Mouse (Mus musculus) liver, embryonic 11.5 days (tissue): ENCODE results near the gene Wdr47. TPM values are rescaled to one million over a fixed set of nuclear protein-coding genes. Genes with fewer than 3 reads are reported as not detected.
"Not testable (repeated sequence)": the region's sequence is repeated elsewhere in the genome, so short reads cannot be mapped to it uniquely, and the experiment has no call there.

Experiments
- ATAC-seq: fragments of 200-750 bp; cut with Nextera tagmentation; replicated peaks from 2 replicates; pipeline ENCODE4 v1.8.0; 2017; ENCODE audit warnings: moderate number of reproducible peaks, mild to moderate bottlenecking, moderate TSS enrichment, moderate library complexity; ENCODE audit not compliant: low FRiP score
- DNase-seq: peaks from one replicate; pipeline ENCODE4 v3.0.0-alpha.2; 2017; ENCODE audit warnings: low spot score
- H3K27ac ChIP-seq: fragments of 300-500 bp; sonication (generic); 2 replicates; pipeline ENCODE4 v1.5.1; 2014; ENCODE audit warnings: mild to moderate bottlenecking, low read depth, low read length, control low read depth
- H3K27me3 ChIP-seq: fragments of 300-500 bp; sonication (generic); replicated peaks from 2 replicates; pipeline ENCODE4 v1.6.1; 2014; ENCODE audit warnings: low read length, mixed read lengths; ENCODE audit not compliant: control insufficient read depth, insufficient read depth
- H3K36me3 ChIP-seq: fragments of 300-500 bp; sonication (generic); 2 replicates; pipeline ENCODE4 v1.6.1; 2014; ENCODE audit warnings: mild to moderate bottlenecking, low read length, moderate library complexity, mixed read lengths; ENCODE audit not compliant: control insufficient read depth, insufficient read depth
- H3K4me1 ChIP-seq: fragments of 300-500 bp; sonication (generic); replicated peaks from 2 replicates; pipeline ENCODE4 v1.6.1; 2014; ENCODE audit warnings: low read length, mixed read lengths; ENCODE audit not compliant: control insufficient read depth, insufficient read depth
- H3K4me2 ChIP-seq: fragments of 300-500 bp; sonication (generic); 2 replicates; pipeline ENCODE4 v1.6.1; 2014; ENCODE audit warnings: mild to moderate bottlenecking, control low read depth, moderate library complexity
- H3K4me3 ChIP-seq: fragments of 300-500 bp; sonication (generic); 2 replicates; pipeline ENCODE4 v1.5.1; 2014; ENCODE audit warnings: low read depth, low read length, control low read depth
- H3K9ac ChIP-seq: fragments of 300-500 bp; sonication (generic); 2 replicates; pipeline ENCODE4 v1.6.1; 2014; ENCODE audit warnings: low read depth, low read length, control low read depth
- H3K9me3 ChIP-seq: fragments of 300-500 bp; sonication (generic); 2 replicates; pipeline ENCODE4 v1.6.1; 2016; ENCODE audit warnings: low read length, inconsistent platforms, mixed read lengths; ENCODE audit not compliant: control insufficient read depth
- WGBS: fragments of 180-500 bp; shearing (Covaris S2); extraction: QIAGEN DNeasy Blood & Tissue Kit; methylation state at CpG from one replicate; pipeline ENCODE4 v1.1.7; 2014; 5-methylcytosine and 5-hydroxymethylcytosine counted together
- polyA plus RNA-seq: library from polyadenylated mRNA; unstranded; fragments of >200 nt; fragmentation: Nextera tagmentation; extraction: Ambion mirVana; gene quantifications from 2 replicates; pipeline ENCODE4 v1.2.1, GENCODE M21; 2014

The Wdr47 gene
- polyA plus RNA-seq, 1 experiment from 2014 or later, result 3.8 TPM

DNA sequence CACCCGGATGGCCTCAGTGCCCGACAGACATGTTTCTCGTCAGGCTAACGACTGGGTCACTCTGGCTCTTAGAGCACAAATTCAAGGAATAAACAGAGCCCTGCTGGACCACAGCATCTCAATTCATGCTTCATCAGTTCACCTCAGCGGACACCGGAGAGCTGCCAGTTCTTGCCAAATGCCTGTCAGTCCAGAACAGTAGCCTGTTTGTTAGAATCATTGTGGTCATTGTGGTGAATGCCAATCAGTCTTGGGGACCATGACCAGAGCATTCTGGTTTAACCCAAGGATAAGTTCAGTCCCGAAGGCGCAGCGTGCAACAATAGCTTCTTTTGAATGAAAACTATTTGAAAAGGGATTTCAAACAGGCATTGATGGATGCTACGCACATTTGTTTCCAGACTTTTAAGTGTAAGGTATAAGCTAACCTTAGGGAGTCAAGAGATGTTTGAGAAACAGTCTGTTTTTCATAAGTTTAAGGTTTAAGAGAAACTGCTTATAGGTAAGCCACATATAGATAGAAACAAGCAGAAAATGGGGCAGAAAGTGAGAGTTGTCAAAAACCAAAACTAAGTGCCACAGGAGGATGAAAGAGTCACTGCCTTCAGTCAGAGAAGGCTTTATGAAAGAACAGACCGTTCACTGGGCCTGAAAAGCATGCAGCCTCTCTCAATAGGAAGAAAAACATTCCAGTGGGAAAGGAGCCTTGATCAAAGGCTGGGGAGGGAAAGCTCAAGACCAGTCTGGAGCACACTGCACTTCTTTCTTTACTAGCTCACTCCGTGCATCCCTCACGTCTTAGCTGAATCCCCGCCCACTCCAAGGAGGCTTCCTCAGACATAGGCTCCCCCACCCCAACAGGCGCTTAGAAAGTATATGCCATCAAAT lies 22.8 kb upstream of the Wdr47 start:
- Histone ChIP-seq H3K9me3 (no peaks in the 10 kb centered on the region), H3K4me3 (no peak overlapping the region), H3K9ac (0 out of 2 replicates have a peak overlapping the region, but pooled peaks have one; percentile 25), H3K27me3 (0 out of 2 replicates have a peak, but pooled peaks cover 2% of the 10 kb centered on the region), H3K27ac (no peak overlapping the region), H3K4me1 (peaks cover 5% of the 10 kb centered on the region), H3K4me2 (no peak overlapping the region), H3K36me3 (no peaks in the 10 kb centered on the region)
- ATAC-seq, result no peak
- WGBS, result 66% methylated on average over 15 of the region's 15 CpGs
- DNase-seq, result no peak

DNA sequence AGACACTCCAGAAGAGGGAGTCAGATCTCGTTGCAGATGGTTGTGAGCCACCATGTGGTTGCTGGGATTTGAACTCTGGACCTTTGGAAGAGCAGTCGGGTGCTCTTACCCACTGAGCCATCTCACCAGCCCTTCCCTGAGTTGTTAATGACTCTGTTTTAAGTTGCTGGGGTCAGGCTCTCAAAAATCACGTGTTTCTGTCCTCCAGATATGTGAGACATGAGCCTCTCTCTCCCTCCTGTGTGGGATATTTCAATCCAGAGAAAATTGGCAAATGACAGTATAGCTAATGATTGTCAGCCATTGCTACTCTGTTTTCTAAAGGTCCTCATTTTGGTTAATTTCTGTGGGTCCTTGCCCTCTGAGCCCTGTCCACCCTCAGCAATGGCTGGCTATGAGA lies 21.4 kb upstream of the Wdr47 start:
- H3K4me2 ChIP-seq, DNase-seq, H3K9ac ChIP-seq, H3K27me3 ChIP-seq, H3K27ac ChIP-seq, H3K4me3 ChIP-seq, H3K36me3 ChIP-seq, H3K4me1 ChIP-seq, ATAC-seq, H3K9me3 ChIP-seq: not testable (repeated sequence)
- 48% methylated on average over 2 of the region's 3 CpGs for WGBS

DNA sequence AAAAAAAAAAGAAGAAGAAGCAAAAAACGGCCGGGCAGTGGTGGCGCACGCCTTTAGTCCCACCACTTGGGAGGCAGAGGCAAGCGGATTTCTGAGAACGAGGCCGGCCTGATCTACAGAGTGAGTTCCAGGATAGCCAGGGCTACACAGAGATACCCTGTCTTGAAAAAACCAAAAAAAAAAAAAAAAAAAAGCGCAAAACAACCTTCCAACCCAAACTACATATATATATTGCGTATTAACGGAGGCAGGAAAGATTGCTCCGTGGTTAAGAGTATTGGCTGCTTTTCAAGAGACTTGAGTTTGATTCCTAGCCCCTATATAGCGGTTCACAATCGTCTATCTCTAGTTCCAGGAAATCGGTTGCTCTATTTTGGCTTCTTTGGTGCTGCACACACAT lies 20.3 kb upstream of the Wdr47 start:
- H3K9ac ChIP-seq, result no peak overlapping the region
- DNase-seq (no peak), ATAC-seq (no peak)
- peak overlapping the region; percentile 80 for H3K4me3 ChIP-seq
- 83% methylated on average over 14 of the region's 14 CpGs for WGBS
- peaks cover 5% of the 10 kb centered on the region for H3K4me1 ChIP-seq
- H3K27me3 ChIP-seq, result 0 out of 2 replicates have a peak, but pooled peaks cover 2% of the 10 kb centered on the region
- H3K36me3 ChIP-seq, result no peaks in the 10 kb centered on the region
- H3K9me3 ChIP-seq, result no peaks in the 10 kb centered on the region
- no peak overlapping the region for H3K27ac ChIP-seq
- H3K4me2 ChIP-seq, result peak overlapping the region; percentile 92

DNA sequence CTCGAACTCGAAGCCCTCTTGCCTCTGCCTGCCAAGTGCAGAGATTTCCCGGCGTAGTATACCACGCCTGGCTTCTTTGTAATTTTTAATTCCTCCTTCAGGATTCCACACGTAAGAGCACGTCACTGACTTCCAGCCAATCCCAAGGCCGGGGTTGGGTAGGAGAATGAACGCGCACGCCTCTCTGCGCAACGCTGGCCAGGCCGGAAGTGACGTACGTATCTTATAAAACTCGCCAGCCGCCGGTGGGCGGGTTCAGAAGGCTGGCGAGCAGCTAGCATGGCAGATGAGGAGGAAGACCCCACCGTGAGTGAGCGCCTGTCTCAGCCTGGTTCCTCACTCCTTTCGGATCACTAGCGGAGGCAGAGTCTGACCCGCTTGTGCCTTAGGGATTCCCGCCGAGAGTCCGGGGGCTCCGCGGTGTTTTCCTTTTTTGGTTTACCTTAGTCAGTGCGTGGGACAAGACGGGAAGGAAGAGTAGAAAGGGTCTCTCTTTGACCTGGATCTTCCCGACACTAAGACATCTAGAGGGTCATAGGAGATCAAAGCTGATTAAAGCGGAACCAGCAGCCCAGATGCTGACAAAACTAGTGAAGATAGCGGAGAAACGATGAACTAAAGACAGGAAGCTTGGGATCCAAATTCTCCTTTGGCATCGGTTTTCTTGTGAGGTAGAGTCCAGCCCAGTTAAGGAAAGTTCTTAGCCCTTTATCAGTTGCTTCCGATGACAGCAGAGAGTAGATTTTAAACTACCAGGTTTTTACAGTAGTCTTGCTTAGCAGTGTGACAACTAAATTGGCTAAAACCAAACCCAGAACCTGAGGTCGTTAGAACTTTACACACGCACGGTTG lies 19.4 kb upstream of the Wdr47 start, which contains the start of gene Taf13:
Gene Taf13 (plus strand): TSS at position 256 of the 852 bp plus-strand sequence.
- no peaks in the 10 kb centered on the region for H3K9me3 ChIP-seq
- H3K9ac ChIP-seq, result peak within 1 kb of the TSS; percentile 86
- H3K27me3 ChIP-seq, result 0 out of 2 replicates have a peak, but pooled peaks cover 2% of the 10 kb centered on the region
- peaks cover 5% of the 10 kb centered on the region for H3K4me1 ChIP-seq
- ATAC-seq (peak; percentile 98), DNase-seq (peak; percentile 92)
- peak within 1 kb of the TSS; percentile 80 for H3K4me3 ChIP-seq
- peak within 1 kb of the TSS; percentile 92 for H3K4me2 ChIP-seq
- 2% methylated on average over 42 of the region's 42 CpGs for WGBS
- 0 out of 2 replicates have a peak within 1 kb of the TSS, but pooled peaks have one; percentile 27 for H3K27ac ChIP-seq
- no peaks in the 10 kb centered on the region for H3K36me3 ChIP-seq

DNA sequence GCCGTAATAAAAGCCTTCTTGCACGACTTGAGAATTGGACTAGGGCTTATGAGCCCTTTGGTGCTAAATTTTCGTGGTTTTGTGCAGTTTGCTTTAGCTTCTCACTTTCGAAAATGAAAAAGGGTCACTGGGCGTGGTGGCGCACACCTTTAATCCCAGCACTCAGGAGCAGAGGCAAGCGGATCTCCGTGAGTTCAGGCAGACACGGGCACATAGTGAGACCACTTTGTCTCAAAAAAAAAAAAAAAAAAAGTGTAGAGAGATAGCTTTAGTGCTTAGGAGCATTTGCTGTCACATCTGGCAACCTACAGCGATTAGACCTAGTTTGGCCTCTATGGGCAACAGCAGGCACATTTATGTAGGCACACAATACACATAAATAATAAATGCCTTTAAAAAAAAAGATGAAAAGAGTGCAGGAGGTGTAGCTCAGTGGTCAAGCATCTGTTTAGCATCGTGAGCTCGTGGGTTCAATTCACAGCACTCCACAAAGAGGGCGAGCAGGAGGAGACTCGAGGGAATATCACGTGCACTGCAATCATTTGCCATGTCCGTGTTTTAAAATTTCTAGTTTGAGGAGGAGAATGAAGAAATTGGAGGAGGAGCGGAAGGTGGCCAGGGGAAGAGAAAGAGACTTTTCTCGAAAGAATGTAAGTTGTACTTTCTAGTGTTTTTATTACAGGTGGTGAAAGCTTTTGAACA lies 18.6 kb upstream of the Wdr47 start:
- ATAC-seq, result no peak
- no peaks in the 10 kb centered on the region for H3K9me3 ChIP-seq
- WGBS, result 42% methylated on average over 18 of the region's 18 CpGs

DNA sequence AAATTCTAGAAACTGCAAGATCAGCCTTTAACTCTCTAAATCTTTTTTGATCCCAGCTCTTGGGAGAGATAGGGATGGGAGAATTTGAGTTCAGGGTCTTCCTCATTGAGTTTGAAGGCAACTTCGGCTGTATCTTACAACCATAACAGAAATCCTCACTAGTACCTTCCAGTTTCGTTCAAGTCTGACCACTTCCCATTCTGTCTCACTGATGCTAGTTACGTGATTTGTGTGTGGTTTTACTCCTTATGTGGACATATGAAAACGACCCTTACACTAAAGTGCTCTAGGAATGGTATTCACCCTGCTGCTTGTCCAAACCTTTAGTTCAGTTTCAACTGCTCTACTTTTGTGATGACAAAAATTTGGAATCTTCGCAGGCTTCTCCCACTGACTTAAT lies 17.1 kb upstream of the Wdr47 start:
- Histone ChIP-seq H3K9ac (no peak overlapping the region), H3K27ac (no peak overlapping the region), H3K4me3 (no peak overlapping the region), H3K4me2 (no peak overlapping the region), H3K9me3 (no peaks in the 10 kb centered on the region), H3K36me3 (0 out of 2 replicates have a peak, but pooled peaks cover 2% of the 10 kb centered on the region), H3K4me1 (peaks cover 5% of the 10 kb centered on the region), H3K27me3 (no peaks in the 10 kb centered on the region)
- DNase-seq, result no peak
- WGBS, result 68% methylated on average over 5 of the region's 5 CpGs
- no peak for ATAC-seq

More for the DNA sequence above, 18.6 kb upstream of the Wdr47 start:
- Histone ChIP-seq H3K27ac (no peak overlapping the region), H3K4me3 (peak overlapping the region; percentile 80), H3K27me3 (0 out of 2 replicates have a peak, but pooled peaks cover 2% of the 10 kb centered on the region), H3K9ac (peak overlapping the region; percentile 86), H3K4me2 (peak overlapping the region; percentile 92), H3K4me1 (peaks cover 5% of the 10 kb centered on the region), H3K36me3 (no peaks in the 10 kb centered on the region)
- DNase-seq, result no peak

DNA sequence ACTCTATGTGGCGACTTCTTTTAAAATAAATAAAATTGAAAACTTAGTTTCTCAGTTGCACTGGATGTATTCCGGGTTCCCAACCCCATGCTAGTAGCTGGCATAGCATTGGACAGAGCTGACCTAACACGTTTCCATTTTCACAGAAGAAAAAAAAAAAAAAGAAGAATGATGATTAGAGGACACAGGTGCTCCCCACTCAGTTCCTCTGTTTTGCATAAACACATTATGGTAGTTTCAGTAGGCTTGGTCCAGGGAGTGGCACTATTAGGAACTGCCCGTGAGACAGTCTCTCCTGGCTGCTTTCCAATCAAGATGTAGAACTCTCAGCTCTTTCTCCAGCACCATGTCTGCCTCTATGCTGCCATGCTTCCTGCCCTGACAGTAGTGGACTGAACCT lies 6.5 kb upstream of the Wdr47 start:
- ATAC-seq, result no peak
- no peak overlapping the region for H3K4me2 ChIP-seq
- no peaks in the 10 kb centered on the region for H3K36me3 ChIP-seq
- DNase-seq, result no peak
- H3K27ac ChIP-seq, result no peak overlapping the region
- H3K27me3 ChIP-seq, result no peaks in the 10 kb centered on the region
- H3K9me3 ChIP-seq, result no peaks in the 10 kb centered on the region
- 77% methylated on average over 4 of the region's 4 CpGs for WGBS
- H3K9ac ChIP-seq, result no peak overlapping the region
- H3K4me3 ChIP-seq, result no peak overlapping the region
- no peaks in the 10 kb centered on the region for H3K4me1 ChIP-seq

DNA sequence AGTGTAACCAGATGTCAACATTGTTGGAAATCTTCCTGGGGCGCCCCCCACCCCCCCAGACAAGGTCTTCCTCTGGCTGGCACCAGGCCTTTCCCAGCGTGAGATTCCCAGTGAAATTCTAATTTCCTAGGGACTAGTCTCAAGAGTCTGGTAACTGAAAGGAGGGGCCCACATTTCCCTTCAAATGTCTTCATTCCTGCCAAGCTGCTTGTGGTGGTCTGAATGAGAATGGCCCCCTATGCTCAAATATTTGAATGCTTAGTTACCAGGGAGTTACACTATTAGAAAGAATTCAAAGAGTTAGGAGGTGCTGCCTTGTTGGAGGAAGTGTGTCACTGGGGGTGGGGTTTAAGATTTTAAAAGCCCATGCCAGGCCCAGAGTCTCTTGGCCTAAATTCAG lies 2.6 kb upstream of the Wdr47 start:
- H3K27ac ChIP-seq, result no peak overlapping the region
- no peaks in the 10 kb centered on the region for H3K27me3 ChIP-seq
- no peaks in the 10 kb centered on the region for H3K4me1 ChIP-seq
- H3K4me3 ChIP-seq, result no peak overlapping the region
- no peak for DNase-seq
- H3K4me2 ChIP-seq, result no peak overlapping the region
- WGBS, result 54% methylated on average over 2 of the region's 2 CpGs
- no peaks in the 10 kb centered on the region for H3K36me3 ChIP-seq
- no peak overlapping the region for H3K9ac ChIP-seq
- H3K9me3 ChIP-seq, result no peaks in the 10 kb centered on the region
- no peak for ATAC-seq
